Mouse (Mus musculus) left cerebral cortex, postnatal 14 days (tissue): ENCODE results near the gene Rtkn. TPM values are rescaled to one million over a fixed set of nuclear protein-coding genes. Genes with fewer than 3 reads are reported as not detected.

Source experiments
- DNase-seq, 2 experiments: peaks; one replicate each; pipeline ENCODE4 v3.0.0; 2021 to 2022; ENCODE audit warnings: low spot score in 2 of 2, mixed read lengths in 1 of 2
- intact Hi-C: fragments of 180-260 bp; cut with DNase I; formaldehyde crosslinking; loops from one replicate; pipeline ENCODE4 v1.15.1; 2025
- total RNA-seq, 2 experiments: library from RNA; stranded (reverse); gene quantifications; 2 replicates each; pipeline ENCODE4 v1.2.3; 2021

The Rtkn gene
- total RNA-seq, 2 experiments from 2014 or later, result 55.2 to 62.4 TPM

DNA sequence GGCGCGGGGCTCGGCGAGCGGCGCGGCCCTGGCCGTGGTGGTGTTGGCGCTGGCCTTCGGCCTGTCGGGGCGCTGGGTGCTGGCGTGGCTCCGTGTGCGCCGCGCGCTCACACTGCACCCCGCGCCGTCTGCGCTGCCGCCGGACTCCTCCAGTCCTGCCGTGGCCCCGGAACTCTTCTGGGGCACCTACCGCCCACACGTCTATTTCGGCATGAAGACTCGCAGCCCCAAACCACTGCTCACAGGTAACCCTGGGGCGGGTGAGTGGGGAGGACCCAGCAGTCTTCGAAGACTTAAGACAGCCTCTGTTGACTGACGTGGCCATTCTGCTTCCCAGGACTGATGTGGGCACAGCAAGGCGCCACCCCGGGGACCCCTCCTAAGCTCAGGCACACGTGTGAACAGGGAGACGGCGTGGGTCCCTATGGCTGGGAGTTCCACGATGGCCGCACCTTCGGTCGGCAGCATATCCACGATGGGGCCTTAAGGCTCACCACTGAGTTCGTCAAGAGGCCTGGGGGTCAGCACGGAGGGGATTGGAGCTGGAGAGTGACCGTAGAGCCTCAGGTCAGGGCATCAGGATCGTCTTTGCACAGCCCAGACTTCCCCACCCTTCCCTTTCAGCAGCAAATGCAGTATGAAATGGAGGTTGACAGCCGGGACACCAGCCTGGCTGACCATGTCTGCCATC is 19.4 kb upstream of the Rtkn start:
- no peak for DNase-seq
- intact Hi-C loops, result loop anchor here (5.0 kb wide), 1 partner anchor 41 kb away; the partner anchor contains the start of genes 1700003E16Rik and Wdr54

- intact Hi-C loops, result loop anchor here (5.0 kb wide), 1 partner anchor 41 kb away; the partner anchor contains the start of genes 1700003E16Rik and Wdr54
- DNase-seq, result no peak
Measured at GRCm38 (mm10) chr6:83116373-83117164, 18.7 kb upstream of the Rtkn start.

- intact Hi-C loops, result loop anchor here (5.0 kb wide), 1 partner anchor 40 kb away; the partner anchor contains the start of genes 1700003E16Rik and Wdr54
- no peak for DNase-seq
Measured at GRCm38 (mm10) chr6:83117165-83117438, 18.2 kb upstream of the Rtkn start.

GRCm38 (mm10) chr6:83117616-83118015 is 17.6 kb upstream of the Rtkn start:
- intact Hi-C loops, result loop anchor here (5.0 kb wide), 1 partner anchor 40 kb away; the partner anchor contains the start of genes 1700003E16Rik and Wdr54
- DNase-seq, result no peak

DNA sequence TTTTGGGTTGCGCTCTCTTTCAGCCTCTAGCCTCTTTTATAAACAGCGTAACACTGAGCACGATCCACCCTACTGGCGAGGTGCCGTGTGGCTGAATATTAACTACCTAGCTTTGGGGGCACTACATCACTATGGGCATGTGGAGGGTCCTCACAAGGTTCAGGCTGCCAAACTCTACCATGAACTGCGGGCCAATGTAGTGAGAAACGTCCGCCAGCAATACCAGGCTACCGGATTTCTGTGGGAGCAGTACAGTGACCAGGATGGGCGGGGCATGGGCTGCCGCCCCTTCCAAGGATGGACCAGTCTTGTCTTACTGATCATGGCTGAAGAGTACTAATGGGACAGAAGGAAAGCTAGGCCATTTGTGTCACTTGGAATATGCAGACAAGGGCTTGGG is 16.9 kb upstream of the Rtkn start:
- intact Hi-C loops, result loop anchor here (5.0 kb wide), 1 partner anchor 39 kb away; the partner anchor contains the start of genes 1700003E16Rik and Wdr54
- DNase-seq, result no peak

DNA sequence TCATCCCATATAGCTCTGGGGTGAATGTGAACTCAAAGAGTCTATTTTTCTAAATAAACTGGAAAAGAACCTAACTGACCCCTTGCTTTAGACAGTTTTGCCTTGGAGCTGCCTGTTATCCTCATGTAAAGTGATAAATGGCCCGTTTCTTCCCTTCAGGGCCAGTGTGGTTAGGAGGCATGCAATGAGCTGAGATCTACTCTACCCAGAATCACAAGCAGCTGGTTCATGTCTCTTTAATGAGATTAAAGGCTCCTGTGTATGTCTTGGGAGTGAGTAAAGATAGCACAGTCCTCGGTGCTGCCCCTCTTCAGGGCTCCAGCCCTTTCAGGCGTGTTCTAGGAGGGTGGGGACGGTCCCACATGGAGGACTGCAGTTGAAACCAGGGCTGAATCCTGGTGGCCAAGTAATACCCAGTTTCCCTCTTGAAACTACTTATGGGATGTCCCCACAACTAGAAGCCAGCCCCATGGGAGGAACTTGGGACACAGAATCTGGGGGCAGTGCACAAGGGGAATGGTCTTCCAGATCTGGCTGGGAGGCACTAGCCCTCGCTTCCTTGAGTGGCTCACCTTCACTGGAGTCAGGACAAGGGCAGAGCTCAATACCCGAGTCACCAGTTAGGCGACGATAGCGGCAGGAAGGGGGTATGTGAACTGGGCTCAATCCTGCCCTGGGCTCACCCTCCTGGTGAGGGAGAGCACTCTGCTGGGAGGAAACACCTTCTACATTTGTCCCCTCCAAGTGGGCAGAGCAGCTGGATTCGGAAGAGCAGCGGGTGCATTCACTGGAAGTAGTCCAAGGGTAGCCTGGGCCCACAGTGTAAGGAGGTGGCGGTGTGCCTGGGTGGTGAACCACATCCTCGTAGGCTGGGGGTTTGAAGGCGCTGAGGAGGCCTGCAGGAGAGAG is 16.2 kb upstream of the Rtkn start:
- intact Hi-C loops, result loop anchor here (5.0 kb wide), 1 partner anchor 38 kb away; the partner anchor contains the start of genes 1700003E16Rik and Wdr54
- no peak for DNase-seq

- intact Hi-C loops, result loop anchor here (5.0 kb wide), 1 partner anchor 38 kb away; the partner anchor contains the start of genes 1700003E16Rik and Wdr54
- no peak for DNase-seq
Measured at GRCm38 (mm10) chr6:83119734-83120051, 15.6 kb upstream of the Rtkn start.

GRCm38 (mm10) chr6:83120930-83121862 is 14.1 kb upstream of the Rtkn start, which contains the start of gene Wbp1:
Gene Wbp1 (minus strand): TSS chr6:83121559.
- intact Hi-C loops, result no loop called here
- peak; percentile 96 to 99 for DNase-seq

GRCm38 (mm10) chr6:83121863-83122710 is 13.2 kb upstream of the Rtkn start:
- DNase-seq, result no peak
- intact Hi-C loops, result no loop called here

GRCm38 (mm10) chr6:83122961-83123360 is 12.3 kb upstream of the Rtkn start:
- DNase-seq, result no peak
- intact Hi-C loops, result no loop called here

GRCm38 (mm10) chr6:83124851-83125312 is 10.4 kb upstream of the Rtkn start:
- intact Hi-C loops, result no loop called here
- peak; percentile 89 to 94 for DNase-seq

DNA sequence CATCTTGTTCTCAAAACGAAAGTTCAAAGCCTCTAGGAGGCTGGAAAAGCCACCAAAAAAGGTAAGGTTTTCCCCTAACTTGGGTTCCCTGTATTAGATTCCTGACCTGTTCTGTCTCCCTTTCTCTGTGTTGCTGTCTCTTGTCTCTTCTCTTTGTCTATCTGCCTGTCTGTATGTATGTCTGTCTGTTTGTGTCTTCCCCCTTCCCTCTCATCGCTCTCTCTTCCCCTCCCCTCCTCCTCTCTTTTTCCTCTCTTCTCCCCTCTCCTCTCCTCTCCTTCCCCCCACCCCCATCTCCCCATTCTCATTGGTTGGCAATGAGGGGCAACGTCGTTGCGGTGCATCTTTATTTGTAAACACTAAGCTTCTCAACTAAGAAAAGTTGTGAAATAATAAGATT is 9.9 kb upstream of the Rtkn start, which contains the start of gene Ino80b:
Gene Ino80b (minus strand): TSS at position 101 of the 400 bp plus-strand sequence.
- DNase-seq, result no peak
- intact Hi-C loops, result no loop called here

DNA sequence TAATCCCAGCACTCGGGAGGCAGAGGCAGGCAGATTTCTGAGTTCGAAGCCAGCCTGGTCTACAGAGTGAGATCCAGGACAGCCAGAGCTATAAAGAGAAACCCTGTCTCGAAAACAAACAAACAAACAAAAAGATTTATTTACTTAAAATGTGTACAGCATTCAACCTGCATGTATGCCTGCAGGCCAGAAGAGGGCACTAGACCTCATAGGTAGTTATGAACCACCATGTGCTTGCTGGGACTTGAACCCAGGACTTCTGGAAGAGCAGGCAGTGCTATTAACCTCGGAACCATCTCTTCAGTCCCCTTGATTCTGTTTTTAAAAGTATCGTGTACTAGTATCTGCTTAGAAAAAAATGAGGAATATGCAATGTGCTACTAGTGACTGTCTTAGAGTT is 7.8 kb upstream of the Rtkn start:
- intact Hi-C loops, result no loop called here
- no peak for DNase-seq

- intact Hi-C loops, result no loop called here
- no peak for DNase-seq
Measured at GRCm38 (mm10) chr6:83131469-83132034, 3.7 kb upstream of the Rtkn start.

DNA sequence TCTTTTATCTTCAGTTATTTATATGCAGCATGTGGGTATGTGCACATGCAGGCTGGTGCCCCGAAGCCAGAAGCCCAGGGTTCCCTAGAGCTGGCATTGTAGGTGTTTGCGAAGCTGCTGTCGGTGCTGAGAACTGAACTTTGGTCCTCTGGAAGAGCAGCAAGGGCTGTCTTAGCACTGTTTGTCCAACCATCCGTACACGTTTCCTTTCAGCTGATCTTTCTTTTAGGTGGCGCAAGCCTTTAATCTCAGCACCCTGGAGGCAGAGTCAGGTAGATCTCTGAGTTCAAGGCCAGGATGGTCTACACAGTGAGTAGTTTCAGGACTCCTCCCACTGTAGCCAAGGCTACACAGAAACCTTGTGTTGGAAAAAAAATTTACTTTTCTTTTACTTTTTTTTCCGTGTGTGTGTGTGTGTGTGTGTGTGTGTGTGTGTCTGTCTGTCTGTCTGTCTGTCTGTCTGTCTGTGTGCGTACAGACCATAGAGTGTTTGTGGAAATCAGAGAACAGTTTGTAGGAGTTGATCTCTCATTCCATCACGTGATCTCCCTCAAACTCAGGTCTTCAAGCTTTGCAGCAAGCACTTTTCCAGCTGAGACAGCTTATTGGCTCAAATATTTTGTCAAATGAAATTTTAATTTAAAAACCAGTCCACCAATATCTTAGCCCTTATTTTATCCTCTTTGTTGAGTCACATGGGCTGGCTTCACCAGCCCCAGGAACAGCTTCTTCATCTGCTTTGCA is 2.9 kb upstream of the Rtkn start:
- no peak for DNase-seq
- intact Hi-C loops, result no loop called here

GRCm38 (mm10) chr6:83134226-83134625 is 1.0 kb upstream of the Rtkn start:
- intact Hi-C loops, result no loop called here
- DNase-seq, result no peak
